Mouse (Mus musculus) layer of hippocampus, adult 9-10 months (tissue): ENCODE data around the gene Clpp.
A peak's percentile ranks its signal among the peaks of the same experiment; 100 is the strongest.

Experiments used
- DNase-seq: peaks from one replicate; pipeline ENCODE4 v3.0.0; 2022; ENCODE audit warnings: low spot score

Clpp gene

GRCm38 (mm10) chr17:56990115-56990746, at the start of gene Clpp:
Gene Clpp (plus strand): TSS chr17:56990305.
- peak; percentile 87 for DNase-seq

- DNase-seq: peak; percentile 25
Measured at GRCm38 (mm10) chr17:56950915-56951314, 39.2 kb upstream of the Clpp start.

- no peak for DNase-seq
Measured at GRCm38 (mm10) chr17:56952639-56953038, 37.5 kb upstream of the Clpp start.

GRCm38 (mm10) chr17:56954871-56955270, 35.2 kb upstream of the Clpp start:
- DNase-seq: no peak

- no peak for DNase-seq
Measured at GRCm38 (mm10) chr17:56957763-56958429, 32.2 kb upstream of the Clpp start.

- DNase-seq: no peak
Measured at GRCm38 (mm10) chr17:56958667-56959066, 31.4 kb upstream of the Clpp start.

- no peak for DNase-seq
Measured at GRCm38 (mm10) chr17:56961880-56962279, 28.2 kb upstream of the Clpp start.

GRCm38 (mm10) chr17:56962642-56963405, 27.3 kb upstream of the Clpp start:
- DNase-seq: no peak

- DNase-seq: no peak
Measured at GRCm38 (mm10) chr17:56963646-56964045, 26.5 kb upstream of the Clpp start.

GRCm38 (mm10) chr17:56969321-56969720, 20.8 kb upstream of the Clpp start:
- DNase-seq: no peak

- DNase-seq: no peak
Measured at GRCm38 (mm10) chr17:56970081-56970480, 20.0 kb upstream of the Clpp start.

- DNase-seq: no peak
Measured at GRCm38 (mm10) chr17:56973956-56974707, 16.0 kb upstream of the Clpp start.

GRCm38 (mm10) chr17:56974708-56975240, 15.3 kb upstream of the Clpp start:
- no peak for DNase-seq

- DNase-seq: no peak
Measured at GRCm38 (mm10) chr17:56975391-56975790, 14.7 kb upstream of the Clpp start.

- no peak for DNase-seq
Measured at GRCm38 (mm10) chr17:56976531-56977390, 13.3 kb upstream of the Clpp start.

- no peak for DNase-seq
Measured at GRCm38 (mm10) chr17:56979524-56979923, 10.6 kb upstream of the Clpp start.

GRCm38 (mm10) chr17:56981049-56981448, 9.1 kb upstream of the Clpp start:
- DNase-seq: no peak

GRCm38 (mm10) chr17:56982013-56982412, 8.1 kb upstream of the Clpp start, which contains the start of gene Acer1:
Gene Acer1 (minus strand): TSS chr17:56982126.
- no peak for DNase-seq

GRCm38 (mm10) chr17:56984886-56985285, 5.2 kb upstream of the Clpp start:
- DNase-seq: no peak

GRCm38 (mm10) chr17:56985656-56986055, 4.4 kb upstream of the Clpp start:
- no peak for DNase-seq
